Mouse (Mus musculus) hindbrain, embryonic 16.5 days (tissue): Measurements from ENCODE around the gene Macf1. TPM values are rescaled to one million over a fixed set of nuclear protein-coding genes. Genes with fewer than 3 reads are reported as not detected.
A peak's percentile ranks its signal among the peaks of the same experiment; 100 is the strongest.

Experiments used
- ATAC-seq: fragments of 200-750 bp; cut with Nextera tagmentation; 2 replicates; pipeline ENCODE4 v1.8.0; 2017; ENCODE audit warnings: moderate TSS enrichment, moderate library complexity
- H3K27ac ChIP-seq: fragments of 300-500 bp; sonication (generic); 2 replicates; pipeline ENCODE4 v1.5.1; 2014; ENCODE audit warnings: low read depth, mild to moderate bottlenecking, control low read depth, low read length, moderate library complexity
- H3K27me3 ChIP-seq: fragments of 300-500 bp; sonication (generic); replicated peaks from 2 replicates; pipeline ENCODE4 v1.6.1; 2014; ENCODE audit warnings: low read length; ENCODE audit not compliant: control insufficient read depth, insufficient read depth
- H3K36me3 ChIP-seq: fragments of 300-500 bp; sonication (generic); 2 replicates; pipeline ENCODE4 v1.6.1; 2014; ENCODE audit warnings: mild to moderate bottlenecking, low read length, moderate library complexity, mixed read lengths; ENCODE audit not compliant: control insufficient read depth, insufficient read depth
- H3K4me1 ChIP-seq: fragments of 300-500 bp; sonication (generic); 2 replicates; pipeline ENCODE4 v1.6.1; 2014; ENCODE audit warnings: low read depth, low read length; ENCODE audit not compliant: control insufficient read depth, insufficient read depth
- H3K4me2 ChIP-seq: fragments of 300-500 bp; sonication (generic); 2 replicates; pipeline ENCODE4 v1.6.1; 2014; ENCODE audit warnings: mild to moderate bottlenecking, low read length, control low read depth, moderate library complexity
- H3K4me3 ChIP-seq: fragments of 300-500 bp; sonication (generic); 2 replicates; pipeline ENCODE4 v1.5.1; 2014; ENCODE audit warnings: mild to moderate bottlenecking, low read length, control low read depth, moderate library complexity
- H3K9ac ChIP-seq: fragments of 300-500 bp; sonication (generic); 2 replicates; pipeline ENCODE4 v1.6.1; 2014; ENCODE audit warnings: low read depth, mild to moderate bottlenecking, control low read depth, low read length, moderate library complexity
- H3K9me3 ChIP-seq: fragments of 300-500 bp; sonication (generic); 2 replicates; pipeline ENCODE4 v1.6.1; 2014; ENCODE audit warnings: mild to moderate bottlenecking, low read length, moderate library complexity; ENCODE audit not compliant: control insufficient read depth
- WGBS: fragments of 180-500 bp; shearing (Covaris S2); extraction: QIAGEN DNeasy Blood & Tissue Kit; methylation state at CpG from one replicate; pipeline ENCODE4 v1.1.7; 2014; 5-methylcytosine and 5-hydroxymethylcytosine counted together
- polyA plus RNA-seq: library from polyadenylated mRNA; unstranded; fragments of >200 nt; fragmentation: Nextera tagmentation; extraction: Ambion mirVana; gene quantifications from 2 replicates; pipeline ENCODE4 v1.2.1, GENCODE M21; 2015

The Macf1 gene
- polyA plus RNA-seq, 1 experiment from 2014 or later, result 61.0 TPM

DNA sequence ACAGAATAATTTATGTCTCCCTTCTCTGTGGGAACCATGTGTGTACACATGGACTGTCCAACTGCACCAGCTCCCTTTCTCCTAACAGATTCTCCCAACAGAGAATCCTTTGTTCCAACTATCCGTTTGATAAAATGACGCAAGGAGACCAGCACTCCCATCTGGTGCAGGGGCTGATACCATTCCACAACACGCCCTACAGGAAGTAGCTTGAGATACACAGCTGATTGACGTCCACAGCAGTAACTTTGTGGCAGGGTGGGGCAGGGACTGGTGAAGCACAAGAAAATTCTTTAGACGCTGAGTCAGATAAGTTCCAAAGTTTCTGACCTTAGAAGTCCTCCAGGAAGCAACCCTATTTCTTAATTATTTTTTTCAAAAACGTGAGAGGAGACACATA is 261.3 kb downstream of the Macf1 start:
- 64% methylated on average over 6 of the region's 6 CpGs for WGBS
- ATAC-seq, result 0 out of 2 replicates have a peak, but pooled peaks have one; percentile 48
- no peak overlapping the region for H3K9ac ChIP-seq
- no peaks in the 10 kb centered on the region for H3K9me3 ChIP-seq
- no peak overlapping the region for H3K4me3 ChIP-seq
- no peaks in the 10 kb centered on the region for H3K4me1 ChIP-seq
- H3K4me2 ChIP-seq, result no peak overlapping the region
- H3K36me3 ChIP-seq, result no peaks in the 10 kb centered on the region
- no peaks in the 10 kb centered on the region for H3K27me3 ChIP-seq
- H3K27ac ChIP-seq, result no peak overlapping the region

DNA sequence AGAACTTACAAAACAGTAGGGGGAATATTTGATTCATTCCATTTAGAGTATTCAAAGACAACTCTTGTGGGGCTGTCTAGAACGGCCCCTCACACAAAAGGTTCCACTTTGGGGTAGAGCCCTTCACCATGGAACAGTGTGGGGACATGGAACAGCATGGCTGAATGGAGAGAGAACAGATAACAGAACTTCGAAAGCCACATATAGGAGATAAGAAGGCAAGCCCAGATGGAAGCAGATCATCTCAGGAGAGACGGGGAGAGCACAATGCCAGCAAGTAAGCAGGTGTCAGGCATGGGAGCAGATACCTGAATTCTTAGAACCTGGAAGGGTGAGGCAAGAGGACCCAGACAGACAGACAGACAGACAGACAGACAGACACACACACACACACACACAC is 266.1 kb downstream of the Macf1 start:
- Histone ChIP-seq H3K9ac (no peak overlapping the region), H3K27ac (no peak overlapping the region), H3K9me3 (no peaks in the 10 kb centered on the region), H3K4me1 (no peaks in the 10 kb centered on the region), H3K36me3 (no peaks in the 10 kb centered on the region), H3K27me3 (no peaks in the 10 kb centered on the region), H3K4me3 (no peak overlapping the region), H3K4me2 (no peak overlapping the region)
- ATAC-seq, result no peak
- WGBS, result 95% methylated on average over 3 of the region's 3 CpGs

GRCm38 (mm10) chr4:123417478-123417877 is 266.7 kb downstream of the Macf1 start:
- no peak overlapping the region for H3K9ac ChIP-seq
- H3K4me2 ChIP-seq, result no peak overlapping the region
- WGBS, result 79% methylated on average over 1 of the region's 3 CpGs
- no peaks in the 10 kb centered on the region for H3K36me3 ChIP-seq
- H3K27me3 ChIP-seq, result no peaks in the 10 kb centered on the region
- H3K4me3 ChIP-seq, result no peak overlapping the region
- no peak for ATAC-seq
- no peak overlapping the region for H3K27ac ChIP-seq
- H3K9me3 ChIP-seq, result no peaks in the 10 kb centered on the region
- H3K4me1 ChIP-seq, result peaks cover 4% of the 10 kb centered on the region; the same call in 1 of the 2 replicates

DNA sequence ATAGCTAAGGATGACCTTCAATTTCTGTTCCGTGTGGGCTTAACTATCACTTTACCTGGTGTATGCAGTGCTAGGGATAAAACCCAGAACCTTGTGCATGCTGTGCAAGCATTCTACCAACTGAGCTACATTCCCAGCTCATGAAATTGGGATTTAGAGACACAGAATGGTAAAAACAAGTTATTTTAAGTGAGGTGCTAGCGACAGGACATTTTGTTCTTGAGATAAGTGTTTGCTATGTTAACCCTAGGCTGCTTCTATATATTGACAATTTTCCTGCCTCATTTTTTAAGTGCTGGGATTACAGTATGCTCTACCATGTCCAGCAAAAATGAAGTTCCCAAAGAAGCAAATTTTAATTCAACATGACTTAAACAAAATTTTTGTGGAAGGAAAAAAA is 267.3 kb downstream of the Macf1 start:
- Histone ChIP-seq H3K4me2 (no peak overlapping the region), H3K36me3 (no peaks in the 10 kb centered on the region), H3K9me3 (no peaks in the 10 kb centered on the region), H3K4me3 (no peak overlapping the region), H3K9ac (no peak overlapping the region), H3K27ac (no peak overlapping the region), H3K27me3 (no peaks in the 10 kb centered on the region), H3K4me1 (peaks cover 7% of the 10 kb centered on the region; the same call in 1 of the 2 replicates)
- WGBS, result 83% methylated on average over 2 of the region's 2 CpGs
- no peak for ATAC-seq

GRCm38 (mm10) chr4:123415566-123415965 is 268.6 kb downstream of the Macf1 start:
- Histone ChIP-seq H3K4me3 (no peak overlapping the region), H3K9me3 (no peaks in the 10 kb centered on the region), H3K4me1 (peaks cover 13% of the 10 kb centered on the region), H3K4me2 (no peak overlapping the region), H3K27me3 (no peaks in the 10 kb centered on the region), H3K36me3 (no peaks in the 10 kb centered on the region), H3K9ac (no peak overlapping the region), H3K27ac (no peak overlapping the region)
- 100% methylated on average over 1 of the region's 1 CpGs for WGBS
- ATAC-seq, result no peak

- 58% methylated on average over 2 of the region's 2 CpGs for WGBS
Observed at GRCm38 (mm10) chr4:123413876-123414275, 270.3 kb downstream of the Macf1 start.

GRCm38 (mm10) chr4:123412981-123413380 is 271.2 kb downstream of the Macf1 start:
- ATAC-seq, result no peak
- H3K36me3 ChIP-seq, result no peaks in the 10 kb centered on the region
- H3K4me3 ChIP-seq, result no peak overlapping the region
- H3K9me3 ChIP-seq, result no peaks in the 10 kb centered on the region
- H3K9ac ChIP-seq, result no peak overlapping the region
- WGBS, result 47% methylated on average over 2 of the region's 2 CpGs
- H3K4me1 ChIP-seq, result peaks cover 38% of the 10 kb centered on the region
- H3K27ac ChIP-seq, result no peak overlapping the region
- no peaks in the 10 kb centered on the region for H3K27me3 ChIP-seq
- H3K4me2 ChIP-seq, result no peak overlapping the region

More at GRCm38 (mm10) chr4:123413876-123414275, 270.3 kb downstream of the Macf1 start:
- Histone ChIP-seq H3K9me3 (no peaks in the 10 kb centered on the region), H3K4me1 (peaks cover 29% of the 10 kb centered on the region), H3K4me2 (no peak overlapping the region), H3K27ac (no peak overlapping the region), H3K27me3 (no peaks in the 10 kb centered on the region), H3K9ac (no peak overlapping the region), H3K36me3 (no peaks in the 10 kb centered on the region), H3K4me3 (no peak overlapping the region)
- no peak for ATAC-seq

DNA sequence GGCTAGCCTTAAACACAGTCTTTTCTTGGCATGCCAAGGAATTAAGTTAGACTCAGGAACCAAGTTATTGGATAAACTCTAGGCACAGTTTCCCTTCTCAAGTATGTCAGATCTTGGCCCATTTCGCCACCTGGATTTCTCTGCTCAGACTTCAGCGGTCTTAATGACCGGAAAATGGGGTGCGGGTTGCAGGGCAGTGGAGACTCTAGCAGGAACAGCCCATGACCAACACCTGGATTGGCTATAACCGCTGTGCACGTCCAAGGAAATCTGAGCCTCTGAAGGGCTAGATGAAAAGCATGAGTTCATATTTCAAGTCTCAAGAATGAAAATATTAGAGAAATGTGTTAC is 271.7 kb downstream of the Macf1 start:
- ATAC-seq, result no peak
- Histone ChIP-seq H3K9me3 (no peaks in the 10 kb centered on the region), H3K36me3 (no peaks in the 10 kb centered on the region), H3K27ac (peak overlapping the region; percentile 86), H3K27me3 (no peaks in the 10 kb centered on the region), H3K4me2 (peak overlapping the region; percentile 75), H3K4me3 (peak overlapping the region; percentile 83), H3K4me1 (peaks cover 43% of the 10 kb centered on the region), H3K9ac (peak overlapping the region; percentile 83)
- WGBS, result 3% methylated on average over 6 of the region's 6 CpGs

DNA sequence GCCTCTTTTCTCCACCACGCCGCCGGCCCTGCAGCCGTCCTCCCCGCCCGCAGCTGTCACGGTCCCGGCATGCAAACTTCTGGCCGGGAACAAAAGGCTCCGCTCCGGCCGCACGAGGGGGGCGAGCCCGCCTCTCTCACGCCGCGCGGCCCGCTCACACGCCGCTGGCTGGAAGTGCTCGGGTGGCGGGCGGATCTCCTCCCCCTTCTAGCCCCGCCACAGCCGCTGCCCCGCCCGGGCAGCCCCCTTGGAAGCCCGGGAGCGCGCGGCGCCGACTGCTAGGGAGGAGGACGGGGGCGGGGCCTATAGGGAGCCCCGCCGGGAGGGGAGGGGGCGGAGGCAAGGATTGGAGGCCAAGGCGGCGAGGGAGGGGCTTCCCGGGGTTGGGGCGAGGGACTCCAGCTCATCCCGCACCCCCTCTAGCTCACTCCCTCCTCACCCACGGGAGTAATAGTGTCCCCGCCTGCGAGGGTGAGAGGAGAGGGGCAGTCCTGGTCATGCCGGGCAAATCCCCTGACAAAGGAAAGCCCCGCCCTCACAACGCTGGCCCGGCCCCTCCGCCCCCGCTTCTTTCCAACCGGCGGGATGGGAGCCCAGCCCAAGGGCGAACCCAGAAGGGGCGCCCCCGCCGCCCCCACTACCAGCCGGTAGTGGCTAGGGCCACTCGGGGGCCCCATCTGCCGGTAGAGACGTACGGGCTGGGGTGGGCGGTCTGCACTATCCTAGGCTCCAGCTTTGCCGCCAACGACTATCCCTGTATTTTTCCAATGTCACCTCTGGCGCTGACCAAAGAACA is 272.2 kb downstream of the Macf1 start:
- H3K4me2 ChIP-seq, result peak overlapping the region; percentile 75
- H3K36me3 ChIP-seq, result no peaks in the 10 kb centered on the region
- peak; percentile 94 for ATAC-seq
- H3K9me3 ChIP-seq, result no peaks in the 10 kb centered on the region
- peak overlapping the region; percentile 83 for H3K4me3 ChIP-seq
- peaks cover 47% of the 10 kb centered on the region for H3K4me1 ChIP-seq
- H3K27me3 ChIP-seq, result no peaks in the 10 kb centered on the region
- H3K27ac ChIP-seq, result peak overlapping the region; percentile 86
- WGBS, result under 1% methylated on average over 59 of the region's 69 CpGs
- H3K9ac ChIP-seq, result peak overlapping the region; percentile 83
